Comparison of ENCODE assay signal across 12 mouse cellular contexts in the genomic region with DNA sequence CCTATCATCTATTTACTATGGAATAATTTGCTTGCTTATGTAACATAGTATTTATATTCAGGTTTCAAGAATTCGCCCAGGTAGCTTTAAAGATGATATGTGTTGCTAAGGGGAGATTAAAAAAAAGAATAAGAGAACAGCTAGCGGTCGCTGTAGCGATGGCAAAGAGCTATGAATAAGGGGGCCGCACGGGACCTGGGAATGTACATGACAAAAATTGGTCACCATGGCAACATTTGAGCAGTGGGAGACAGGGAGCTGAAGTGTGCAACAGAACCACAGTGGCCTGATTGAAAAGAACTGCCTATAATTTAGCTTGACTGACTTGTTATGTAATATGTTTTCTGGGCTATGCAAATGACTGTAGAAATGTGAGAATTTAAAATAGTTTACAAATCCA. TPM values are rescaled to one million over a fixed set of nuclear protein-coding genes. Genes with fewer than 3 reads are reported as not detected.
A peak's percentile ranks its signal among the peaks of the same experiment; 100 is the strongest.
DNase-seq lines count a peak whose midpoint lies in the region; ATAC-seq and TF ChIP-seq lines count a peak whose summit lies in the region.
"Had no signal": no experiment of that assay in that cellular context is flagged by ENCODE, and none has a peak within 500 bp of the region (broad histone marks: within the 10 kb centered on the region; RNA-seq: fewer than 3 reads in every experiment).

No protein-coding gene starts in this region.

- H3K36me3 ChIP-seq in forebrain, embryonic 13.5 days (ENCODE audit: poor library complexity, severe bottlenecking), result no peaks in the 10 kb centered on the region
- no peaks in the 10 kb centered on the region for H3K36me3 ChIP-seq in midbrain, embryonic 14.5 days (ENCODE audit: control insufficient read depth, insufficient read depth, low read length)
- H3K36me3 ChIP-seq in heart, adult 2 months (ENCODE audit: control insufficient read depth, insufficient read depth, low read length), result no peaks in the 10 kb centered on the region
- no peaks in the 10 kb centered on the region for H3K36me3 ChIP-seq in kidney, adult 2 months (ENCODE audit: control insufficient read depth, insufficient read depth, low read length)

- 1% methylated on average over 6 of the region's 6 CpGs for WGBS in forebrain, embryonic 13.5 days
- WGBS in midbrain, embryonic 14.5 days, result 2% methylated on average over 6 of the region's 6 CpGs
- WGBS in heart, adult 2 months, result 78% methylated on average over 6 of the region's 6 CpGs
- WGBS in kidney, adult 2 months, result 75% methylated on average over 6 of the region's 6 CpGs

- no peaks in the 10 kb centered on the region for H3K27me3 ChIP-seq in forebrain, embryonic 13.5 days
- H3K27me3 ChIP-seq in midbrain, embryonic 14.5 days (ENCODE audit: control insufficient read depth, insufficient read depth, low read length), result no peaks in the 10 kb centered on the region
- H3K27me3 ChIP-seq in heart, adult 2 months (ENCODE audit: control insufficient read depth, insufficient read depth, low read length), result no peaks in the 10 kb centered on the region
- no peaks in the 10 kb centered on the region for H3K27me3 ChIP-seq in kidney, adult 2 months (replicated peaks; ENCODE audit: control insufficient read depth, insufficient read depth, low read length)
- H3K27me3 ChIP-seq: CH12.LX had no signal

- H3K4me1 ChIP-seq in forebrain, embryonic 13.5 days, result peaks cover 46% of the 10 kb centered on the region
- peaks cover 37% of the 10 kb centered on the region for H3K4me1 ChIP-seq in midbrain, embryonic 14.5 days (ENCODE audit: control insufficient read depth, insufficient read depth, low read length)
- H3K4me1 ChIP-seq in heart, adult 2 months (ENCODE audit: control insufficient read depth, insufficient read depth, low read length), result no peaks in the 10 kb centered on the region
- no peaks in the 10 kb centered on the region for H3K4me1 ChIP-seq in kidney, adult 2 months (ENCODE audit: control insufficient read depth, insufficient read depth, low read length)

- peak; percentile 97 for ATAC-seq in forebrain, embryonic 13.5 days
- peak; percentile 83 for ATAC-seq in midbrain, embryonic 14.5 days (ENCODE audit: low FRiP score, low TSS enrichment)

- H3K9ac ChIP-seq in forebrain, embryonic 13.5 days, result no peak overlapping the region
- no peak overlapping the region for H3K9ac ChIP-seq in midbrain, embryonic 14.5 days (replicated peaks; ENCODE audit: low read length)
- H3K9ac ChIP-seq in heart, adult 2 months (ENCODE audit: low read depth, low read length), result no peak overlapping the region

- no peak for TF ChIP-seq EP300 in heart, adult 2 months (IDR thresholded peaks at IDR 0.05; ENCODE audit: insufficient read depth, low read depth, low read length)

- no peaks in the 10 kb centered on the region for H3K9me3 ChIP-seq in forebrain, embryonic 13.5 days (replicated peaks)
- no peaks in the 10 kb centered on the region for H3K9me3 ChIP-seq in midbrain, embryonic 14.5 days (ENCODE audit: control insufficient read depth, low read length)

- H3K4me3 ChIP-seq in forebrain, embryonic 13.5 days, result no peak overlapping the region
- no peak overlapping the region for H3K4me3 ChIP-seq in midbrain, embryonic 14.5 days (replicated peaks; ENCODE audit: low read depth, low read length)
- no peak overlapping the region for H3K4me3 ChIP-seq in heart, adult 2 months
- H3K4me3 ChIP-seq in kidney, adult 2 months (ENCODE audit: insufficient read depth, low read depth, low read length), result no peak overlapping the region
- H3K4me3 ChIP-seq: erythroblast, embryonic 14.5 days had no signal

- H3K79me2 ChIP-seq in heart, adult 2 months (replicated peaks; ENCODE audit: control insufficient read depth, insufficient read depth, low read length), result no peaks in the 10 kb centered on the region

- no peak for TF ChIP-seq POLR2A in heart, adult 2 months (IDR thresholded peaks at IDR 0.05; ENCODE audit: insufficient read depth, low read depth, low read length)
- no peak for TF ChIP-seq POLR2A in kidney, adult 2 months (IDR thresholded peaks at IDR 0.05; ENCODE audit: low read depth, low read length)

- intact Hi-C loops in heart, postnatal 10 days (cut with DNase I), result no loop called here
- intact Hi-C loops in heart, adult 2 months (cut with DNase I), result no loop called here

- peak overlapping the region; percentile 78 for H3K27ac ChIP-seq in forebrain, embryonic 13.5 days
- peak overlapping the region; percentile 79; the same call in 1 of the 2 replicates for H3K27ac ChIP-seq in midbrain, embryonic 14.5 days (replicated peaks; ENCODE audit: low read depth, low read length)
- H3K27ac ChIP-seq in heart, adult 2 months, result no peak overlapping the region
- no peak overlapping the region for H3K27ac ChIP-seq in kidney, adult 2 months (ENCODE audit: insufficient read depth, low read depth, low read length)

- peak overlapping the region; percentile 37 for H3K4me2 ChIP-seq in forebrain, embryonic 13.5 days
- H3K4me2 ChIP-seq in midbrain, embryonic 14.5 days (ENCODE audit: low read length), result peak overlapping the region; percentile 18; the same call in 1 of the 2 replicates
- H3K4me2 ChIP-seq: liver, embryonic 11.5 days had no signal

- no peak for TF ChIP-seq CTCF in heart, adult 2 months (IDR thresholded peaks at IDR 0.05)
- TF ChIP-seq CTCF in kidney, adult 2 months (conservative IDR thresholded peaks at IDR 0.05; ENCODE audit: insufficient read depth, insufficient read length, low read depth, low read length), result no peak

- peak; percentile 27 for DNase-seq in R1 (ENCODE audit: low read depth, low spot score)
- peak; percentile 67 to 68 for DNase-seq in layer of hippocampus, adult 8-10 months (ENCODE audit: low spot score in 2 of 2)
- DNase-seq in midbrain, embryonic 14.5 days, result peak; percentile 92
- no peak for DNase-seq in heart, postnatal 10 days
- no peak for DNase-seq in heart, adult 2 months
- DNase-seq in heart, adult 18-20 months, result no peak
- no peak for DNase-seq in kidney, adult 2 months
- DNase-seq: kidney, adult 18-20 months had no signal

RNA-seq across cellular contexts. Expression of a gene that starts 30.8 kb away (rescaled TPM):
- 80.7 and 83.6 TPM in 2 replicates for polyA plus RNA-seq in forebrain, embryonic 13.5 days (2015; fragmentation: Nextera tagmentation; extraction: Ambion mirVana)
- total RNA-seq in layer of hippocampus, adult 8-10 months (2022), result 100 to 1,000 TPM; 267 to 285 (median 281) TPM
- 40.6 and 46.5 TPM in 2 replicates for polyA plus RNA-seq in midbrain, embryonic 14.5 days (2014; fragmentation: Nextera tagmentation; extraction: Ambion mirVana)
- total RNA-seq in heart, postnatal 10 days (2021), result 10 to 100 TPM; 19.3 to 24.0 TPM
- 10 to 100 TPM; 25.4 to 45.5 TPM for total RNA-seq in heart, adult 2 months (2021)
- 28.4 and 62.6 TPM in 2 replicates for polyA plus RNA-seq in heart, adult 2 months (2012; rRNA removed)
- 10 to 100 TPM; 45.0 to 48.9 TPM for total RNA-seq in heart, adult 18-20 months (2021)
- polyA plus RNA-seq in kidney, adult 2 months (2012; rRNA removed), result 5.1 and 5.2 TPM in 2 replicates
- polyA plus RNA-seq: erythroblast, embryonic 14.5 days had no signal

Comparison
In these comparisons a context has a peak if more than half of its experiments do, and no peak if none do; other contexts are left out.
1. DNase-seq: peak in R1 (single experiment), layer of hippocampus, adult 8-10 months (2 of 2) and midbrain, embryonic 14.5 days (single experiment); none in heart, postnatal 10 days (0 of 2), heart, adult 2 months (0 of 2), heart, adult 18-20 months (0 of 2) and kidney, adult 2 months (single experiment).
2. H3K27ac ChIP-seq: peak in forebrain, embryonic 13.5 days (single experiment) and midbrain, embryonic 14.5 days (single experiment); none in heart, adult 2 months (single experiment) and kidney, adult 2 months (single experiment).
3. RNA of a gene that starts 30.8 kb away (total RNA-seq): 267 to 285 TPM in layer of hippocampus, adult 8-10 months; 45.0 to 48.9 TPM in heart, adult 18-20 months, 25.4 to 45.5 TPM in heart, adult 2 months and 19.3 to 24.0 TPM in heart, postnatal 10 days; every median in the first group is over 4 times any median in the second.